Mouse (Mus musculus) embryonic facial prominence, embryonic 13.5 days (tissue): ENCODE results near the gene Ntm. TPM values are rescaled to one million over a fixed set of nuclear protein-coding genes. Genes with fewer than 3 reads are reported as not detected.
A peak's percentile ranks its signal among the peaks of the same experiment; 100 is the strongest.

Source experiments
- ATAC-seq: fragments of 200-750 bp; cut with Nextera tagmentation; 2 replicates; pipeline ENCODE4 v1.8.0; 2017; ENCODE audit warnings: low read depth; ENCODE audit not compliant: insufficient number of reproducible peaks, insufficient read depth, low FRiP score, low TSS enrichment
- H3K27ac ChIP-seq: fragments of 300-500 bp; sonication (generic); 2 replicates; pipeline ENCODE4 v1.5.1; 2015; ENCODE audit warnings: moderate library complexity, mild to moderate bottlenecking, inconsistent platforms
- H3K27me3 ChIP-seq: fragments of 300-500 bp; sonication (generic); 2 replicates; pipeline ENCODE4 v1.6.1; 2015; ENCODE audit warnings: mild to moderate bottlenecking, inconsistent platforms
- H3K36me3 ChIP-seq: fragments of 300-500 bp; sonication (generic); 2 replicates; pipeline ENCODE4 v1.6.1; 2015; ENCODE audit warnings: mild to moderate bottlenecking, inconsistent platforms
- H3K4me1 ChIP-seq: fragments of 300-500 bp; sonication (generic); 2 replicates; pipeline ENCODE4 v1.6.1; 2015; ENCODE audit warnings: inconsistent platforms
- H3K4me2 ChIP-seq: fragments of 300-500 bp; sonication (generic); 2 replicates; pipeline ENCODE4 v1.6.1; 2015; ENCODE audit warnings: moderate library complexity, mild to moderate bottlenecking, inconsistent platforms
- H3K4me3 ChIP-seq: fragments of 300-500 bp; sonication (generic); 2 replicates; pipeline ENCODE4 v1.5.1; 2015; ENCODE audit warnings: mild to moderate bottlenecking, inconsistent platforms
- H3K9ac ChIP-seq: fragments of 300-500 bp; sonication (generic); 2 replicates; pipeline ENCODE4 v1.6.1; 2015; ENCODE audit warnings: mild to moderate bottlenecking, inconsistent platforms
- H3K9me3 ChIP-seq: fragments of 300-500 bp; sonication (generic); 2 replicates; pipeline ENCODE4 v1.6.1; 2016; ENCODE audit warnings: inconsistent platforms
- WGBS: fragments of 180-500 bp; shearing (Covaris S2); methylation state at CpG from one replicate; pipeline ENCODE4 v1.1.7; 2015; ENCODE audit warnings: mixed read lengths; 5-methylcytosine and 5-hydroxymethylcytosine counted together
- polyA plus RNA-seq: library from polyadenylated mRNA; unstranded; fragments of >200 nt; fragmentation: Nextera tagmentation; extraction: Ambion mirVana; gene quantifications from 2 replicates; pipeline ENCODE4 v1.2.1, GENCODE M21; 2015

The Ntm gene
- polyA plus RNA-seq, 1 experiment from 2014 or later: 16.1 TPM

DNA sequence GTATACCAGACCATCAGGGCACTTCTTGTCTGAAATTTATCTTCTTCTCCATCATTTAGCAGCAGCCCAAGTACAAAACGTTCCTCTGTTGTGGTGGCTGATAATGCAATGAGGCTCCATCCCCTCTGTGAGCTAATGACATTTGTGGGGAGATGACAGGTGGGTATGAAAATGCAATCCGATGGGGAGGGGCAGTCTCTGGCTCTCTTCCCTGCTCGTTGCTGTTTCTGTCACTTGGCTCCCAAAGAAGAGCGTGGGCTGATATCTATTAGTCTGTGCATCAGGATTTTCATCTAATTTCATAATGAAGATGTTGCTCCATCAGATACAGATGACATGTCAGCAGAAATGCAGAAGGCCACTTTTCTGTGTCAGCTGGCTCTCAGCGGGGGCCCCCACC lies 523.5 kb downstream of the Ntm start:
- H3K4me1 ChIP-seq: peaks cover 4% of the 10 kb centered on the region
- WGBS: 67% methylated on average over 5 of the region's 5 CpGs
- no peaks in the 10 kb centered on the region for H3K9me3 ChIP-seq
- no peak for ATAC-seq
- no peaks in the 10 kb centered on the region; the same call in 1 of the 2 replicates for H3K27me3 ChIP-seq
- H3K9ac ChIP-seq: no peak overlapping the region
- H3K27ac ChIP-seq: no peak overlapping the region
- no peaks in the 10 kb centered on the region for H3K36me3 ChIP-seq
- H3K4me2 ChIP-seq: no peak overlapping the region
- H3K4me3 ChIP-seq: no peak overlapping the region

DNA sequence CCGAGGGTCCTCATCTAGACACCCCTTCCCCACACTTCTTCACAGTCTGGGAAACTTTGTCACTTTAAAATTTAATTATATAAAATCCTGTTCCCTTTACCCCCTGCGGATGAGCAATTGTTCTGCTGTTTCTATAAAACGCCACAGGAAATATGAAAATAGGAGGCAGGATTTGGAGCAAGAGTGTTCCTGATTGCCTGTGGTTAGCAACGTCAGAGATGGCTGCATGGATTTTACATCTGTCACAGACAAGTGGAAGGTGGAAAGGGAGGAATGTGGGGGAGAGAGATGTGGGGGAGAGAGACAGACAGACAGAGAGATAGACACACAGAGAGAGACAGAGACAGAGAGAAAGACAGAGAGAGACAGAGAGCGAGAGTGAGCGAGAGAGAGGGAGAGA lies 528.3 kb downstream of the Ntm start:
- no peaks in the 10 kb centered on the region for H3K36me3 ChIP-seq
- no peak overlapping the region for H3K9ac ChIP-seq
- ATAC-seq: no peak
- no peak overlapping the region for H3K4me2 ChIP-seq
- 36% methylated on average over 6 of the region's 6 CpGs for WGBS
- H3K27me3 ChIP-seq: peaks cover 5% of the 10 kb centered on the region; the same call in 1 of the 2 replicates
- no peak overlapping the region for H3K27ac ChIP-seq
- no peaks in the 10 kb centered on the region for H3K9me3 ChIP-seq
- H3K4me1 ChIP-seq: peaks cover 16% of the 10 kb centered on the region
- no peak overlapping the region for H3K4me3 ChIP-seq

DNA sequence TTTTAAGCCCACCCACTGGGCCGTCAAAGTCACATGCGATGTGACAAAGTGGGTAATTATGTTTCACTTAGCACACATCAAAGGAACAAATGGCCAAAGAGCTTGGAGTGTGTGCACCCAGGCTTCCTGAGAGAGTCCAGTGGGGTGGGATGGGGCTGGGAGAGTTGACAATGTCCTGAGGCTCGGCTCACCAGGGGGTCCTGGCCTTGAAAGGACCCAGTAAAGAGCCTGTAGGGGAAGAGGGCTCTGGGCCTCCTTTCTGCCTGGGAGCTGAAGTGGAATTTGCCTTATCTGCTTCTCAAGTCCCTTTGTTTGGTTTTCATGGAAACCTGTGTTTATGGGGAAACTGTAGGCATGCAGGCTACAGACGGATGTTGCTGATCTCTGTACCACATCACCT lies 529.0 kb downstream of the Ntm start:
- Histone ChIP-seq H3K27me3 (peaks cover 5% of the 10 kb centered on the region; the same call in 1 of the 2 replicates), H3K4me3 (no peak overlapping the region), H3K4me2 (no peak overlapping the region), H3K27ac (no peak overlapping the region), H3K9me3 (no peaks in the 10 kb centered on the region), H3K4me1 (peaks cover 21% of the 10 kb centered on the region), H3K36me3 (no peaks in the 10 kb centered on the region), H3K9ac (no peak overlapping the region)
- 13% methylated on average over 4 of the region's 4 CpGs for WGBS
- ATAC-seq: no peak

DNA sequence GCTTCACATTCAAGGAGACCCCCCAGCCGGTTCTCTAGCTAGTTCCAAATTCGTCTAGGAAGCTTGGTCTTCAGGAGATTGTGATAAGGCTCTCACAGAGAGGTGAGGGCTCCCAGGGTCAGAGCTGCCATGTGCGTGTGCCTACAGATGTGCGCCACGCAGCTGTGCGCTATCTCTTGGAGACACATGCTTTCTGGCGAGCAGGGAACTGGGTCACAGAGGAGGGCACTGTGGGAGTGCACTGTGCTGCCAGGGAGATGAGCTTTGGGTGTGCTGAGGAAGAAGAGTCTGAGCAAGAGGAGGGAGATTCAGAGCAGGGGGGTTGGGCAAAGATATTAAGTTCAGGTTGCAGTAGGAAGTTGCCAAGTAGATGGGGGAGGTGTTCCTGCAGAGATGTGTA lies 529.8 kb downstream of the Ntm start:
- no peaks in the 10 kb centered on the region for H3K36me3 ChIP-seq
- no peak overlapping the region for H3K4me2 ChIP-seq
- H3K9me3 ChIP-seq: no peaks in the 10 kb centered on the region
- H3K4me3 ChIP-seq: no peak overlapping the region
- WGBS: 57% methylated on average over 7 of the region's 7 CpGs
- no peak for ATAC-seq
- H3K27ac ChIP-seq: no peak overlapping the region
- H3K4me1 ChIP-seq: peaks cover 26% of the 10 kb centered on the region
- H3K27me3 ChIP-seq: peaks cover 5% of the 10 kb centered on the region; the same call in 1 of the 2 replicates
- H3K9ac ChIP-seq: no peak overlapping the region

DNA sequence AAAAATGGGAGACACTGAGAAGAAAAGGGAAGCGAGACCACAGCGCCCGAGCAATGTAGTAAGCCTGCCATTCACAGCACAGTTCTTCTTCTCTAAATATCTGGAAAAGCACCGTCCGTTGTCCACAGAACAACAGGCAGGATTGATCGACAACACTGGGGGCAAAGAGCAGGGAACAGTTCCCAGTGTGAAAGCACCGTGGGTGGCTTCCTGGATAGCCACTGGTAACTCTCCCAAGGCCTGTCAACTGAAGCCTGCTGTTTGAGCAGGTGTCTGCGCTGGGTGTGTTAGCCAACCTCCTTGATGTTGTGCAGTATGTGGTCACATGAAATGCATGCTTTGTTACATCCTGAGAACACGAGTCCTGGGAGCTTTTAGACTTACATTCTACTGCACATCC lies 531.4 kb downstream of the Ntm start:
- Histone ChIP-seq H3K4me1 (peaks cover 29% of the 10 kb centered on the region), H3K27ac (no peak overlapping the region), H3K9me3 (no peaks in the 10 kb centered on the region), H3K4me2 (no peak overlapping the region), H3K4me3 (no peak overlapping the region), H3K27me3 (0 out of 2 replicates have a peak, but pooled peaks cover 5% of the 10 kb centered on the region), H3K9ac (no peak overlapping the region), H3K36me3 (no peaks in the 10 kb centered on the region)
- no peak for ATAC-seq
- WGBS: 81% methylated on average over 9 of the region's 9 CpGs

DNA sequence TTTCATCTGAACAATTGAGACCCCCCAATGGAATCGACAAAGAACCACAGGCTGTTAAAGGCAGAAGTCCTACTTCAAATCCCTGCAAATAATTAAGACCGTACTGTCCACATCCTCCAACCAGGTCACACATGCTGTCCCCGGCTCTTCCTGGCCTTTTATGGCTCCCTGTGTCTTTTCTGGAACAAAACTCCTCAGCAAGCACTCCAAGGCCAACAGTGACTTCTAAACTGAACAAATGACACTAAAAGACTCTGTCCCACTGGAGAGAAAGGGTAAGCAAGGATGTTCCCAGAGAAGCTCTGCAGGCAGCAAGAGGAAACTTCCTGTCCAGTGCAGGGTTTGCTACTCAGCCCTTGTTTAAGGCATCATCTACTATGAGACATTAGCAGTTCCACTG lies 532.8 kb downstream of the Ntm start:
- H3K4me2 ChIP-seq: no peak overlapping the region
- 0 out of 2 replicates have a peak, but pooled peaks cover 5% of the 10 kb centered on the region for H3K27me3 ChIP-seq
- ATAC-seq: no peak
- H3K27ac ChIP-seq: no peak overlapping the region
- WGBS: 62% methylated on average over 3 of the region's 3 CpGs
- peaks cover 29% of the 10 kb centered on the region for H3K4me1 ChIP-seq
- H3K4me3 ChIP-seq: no peak overlapping the region
- H3K36me3 ChIP-seq: no peaks in the 10 kb centered on the region
- no peak overlapping the region for H3K9ac ChIP-seq
- no peaks in the 10 kb centered on the region for H3K9me3 ChIP-seq

DNA sequence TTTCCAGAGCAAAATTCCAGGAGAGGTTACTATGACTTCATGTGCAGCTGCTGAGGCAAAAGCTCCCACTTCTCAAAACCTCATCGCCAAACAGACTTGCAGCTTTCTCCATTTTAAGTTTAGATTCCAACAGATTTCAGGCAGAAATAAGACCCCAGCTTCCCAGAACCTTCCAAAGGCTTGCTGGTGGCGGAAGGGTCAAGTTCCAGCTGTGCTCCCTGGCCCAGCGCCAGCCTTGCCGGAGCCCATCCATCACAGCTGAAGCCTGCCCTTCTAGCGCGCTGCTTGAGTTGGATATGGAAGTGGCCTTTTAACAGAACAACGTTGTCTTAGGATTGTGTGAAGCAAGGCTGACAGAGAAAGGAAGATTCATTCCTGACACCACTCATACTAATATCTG lies 534.6 kb downstream of the Ntm start:
- Histone ChIP-seq H3K4me2 (peak overlapping the region; percentile 30), H3K27me3 (0 out of 2 replicates have a peak, but pooled peaks cover 5% of the 10 kb centered on the region), H3K27ac (no peak overlapping the region), H3K4me3 (no peak overlapping the region), H3K36me3 (no peaks in the 10 kb centered on the region), H3K9me3 (no peaks in the 10 kb centered on the region), H3K9ac (no peak overlapping the region), H3K4me1 (peaks cover 16% of the 10 kb centered on the region; the same call in 1 of the 2 replicates)
- no peak for ATAC-seq
- WGBS: 15% methylated on average over 7 of the region's 7 CpGs

DNA sequence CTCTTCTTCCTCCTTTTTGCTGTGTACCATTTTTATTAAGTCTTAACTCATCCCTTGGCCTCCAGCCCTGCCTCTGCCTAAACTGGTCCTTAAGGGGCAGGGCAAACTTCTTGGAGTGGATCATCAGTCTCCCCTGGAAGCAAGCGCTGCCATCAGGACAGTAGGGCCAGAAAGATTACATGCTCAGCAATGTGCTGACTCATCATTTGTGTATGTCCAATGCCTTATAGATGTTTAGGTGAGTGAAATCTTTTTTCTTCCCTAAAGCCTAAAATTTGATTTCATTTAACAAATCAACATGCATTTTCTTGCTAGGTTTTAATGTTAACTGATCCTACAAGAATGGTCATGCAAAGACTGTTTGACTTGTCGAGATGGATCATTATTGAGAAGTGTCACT lies 536.7 kb downstream of the Ntm start:
- WGBS: 81% methylated on average over 2 of the region's 2 CpGs
- H3K4me3 ChIP-seq: no peak overlapping the region
- H3K27ac ChIP-seq: no peak overlapping the region
- ATAC-seq: no peak
- peaks cover 13% of the 10 kb centered on the region; the same call in 1 of the 2 replicates for H3K4me1 ChIP-seq
- no peak overlapping the region for H3K4me2 ChIP-seq
- H3K9ac ChIP-seq: no peak overlapping the region
- no peaks in the 10 kb centered on the region for H3K36me3 ChIP-seq
- H3K9me3 ChIP-seq: no peaks in the 10 kb centered on the region
- 0 out of 2 replicates have a peak, but pooled peaks cover 5% of the 10 kb centered on the region for H3K27me3 ChIP-seq

DNA sequence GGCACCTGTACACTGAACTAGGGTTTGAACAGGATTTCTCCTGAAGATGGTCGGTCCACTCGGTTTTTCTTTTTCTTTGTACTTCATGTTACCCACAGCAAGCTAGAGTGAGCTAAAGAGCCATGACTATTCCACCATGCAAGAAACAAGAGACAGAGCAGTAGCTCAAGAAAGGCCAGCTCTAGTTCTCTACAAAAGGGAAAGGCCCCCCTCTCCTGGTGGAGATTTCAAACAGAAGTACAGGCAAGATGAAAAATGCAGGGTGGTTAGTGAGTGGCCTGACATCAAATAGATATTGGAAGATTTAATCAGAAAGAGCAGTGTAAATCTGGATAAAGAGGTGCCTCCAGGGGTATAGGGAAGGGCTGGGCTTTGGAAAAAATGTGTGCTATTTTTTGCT lies 547.4 kb downstream of the Ntm start:
- Histone ChIP-seq H3K27me3 (peaks cover 33% of the 10 kb centered on the region), H3K9ac (no peak overlapping the region), H3K36me3 (no peaks in the 10 kb centered on the region), H3K4me3 (no peak overlapping the region), H3K4me2 (no peak overlapping the region), H3K4me1 (peaks cover 11% of the 10 kb centered on the region), H3K27ac (no peak overlapping the region), H3K9me3 (no peaks in the 10 kb centered on the region)
- ATAC-seq: no peak
- WGBS: 61% methylated on average over 2 of the region's 2 CpGs

DNA sequence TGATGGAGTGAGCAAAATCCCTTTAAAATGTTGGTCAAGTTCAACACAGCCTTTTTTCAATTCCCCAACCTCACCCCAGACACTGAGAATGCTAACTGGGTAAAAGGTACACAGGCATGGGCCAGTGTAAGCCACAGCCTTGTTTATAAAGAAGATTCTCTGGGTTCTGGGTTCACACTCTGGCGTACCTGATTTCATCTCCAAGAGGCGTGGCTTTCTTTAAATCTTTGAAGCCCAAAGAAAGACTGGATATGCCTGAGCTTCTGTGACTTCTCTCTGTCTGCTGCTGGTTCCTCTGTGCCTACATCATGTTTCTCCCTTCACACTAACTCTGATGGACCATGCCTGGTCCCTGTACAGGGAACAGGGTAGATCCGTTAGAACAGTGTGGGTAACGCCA lies 549.8 kb downstream of the Ntm start:
- ATAC-seq: no peak
- Histone ChIP-seq H3K4me3 (no peak overlapping the region), H3K4me1 (peaks cover 11% of the 10 kb centered on the region), H3K9me3 (no peaks in the 10 kb centered on the region), H3K27me3 (peaks cover 46% of the 10 kb centered on the region), H3K36me3 (no peaks in the 10 kb centered on the region), H3K9ac (no peak overlapping the region), H3K27ac (no peak overlapping the region), H3K4me2 (peak overlapping the region; percentile 96)
- WGBS: 63% methylated on average over 4 of the region's 4 CpGs

DNA sequence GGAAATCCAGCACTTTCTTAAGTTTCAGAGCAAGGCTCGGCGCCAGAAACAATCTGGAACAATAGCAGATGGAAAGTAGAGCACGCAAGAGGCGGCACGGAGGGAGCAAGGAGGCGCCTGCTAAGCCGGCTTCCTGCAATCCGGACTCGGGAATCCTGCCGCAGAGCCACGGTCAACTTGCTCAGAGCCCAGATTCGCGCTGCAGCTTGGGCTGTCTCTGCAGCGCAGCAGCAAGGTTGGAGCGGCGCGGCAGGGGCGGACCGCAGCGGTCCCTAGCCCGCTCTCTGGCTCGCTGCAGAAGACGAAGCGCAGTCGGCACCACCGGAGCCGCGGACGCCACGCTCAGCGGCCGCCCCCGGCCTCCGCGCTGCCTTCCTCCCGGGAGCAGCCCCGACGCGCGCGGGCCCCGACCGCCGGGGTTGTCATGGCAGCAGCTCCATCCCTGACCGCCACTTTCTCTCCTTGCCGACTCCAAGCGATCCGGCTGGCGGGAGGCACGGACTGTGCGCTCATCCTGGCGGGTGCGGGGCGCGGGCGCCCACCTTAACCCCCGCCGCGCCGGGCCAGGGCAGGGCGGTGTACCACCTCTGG lies 550.7 kb downstream of the Ntm start:
- peak; percentile 73 for ATAC-seq
- Histone ChIP-seq H3K4me1 (peaks cover 11% of the 10 kb centered on the region), H3K9ac (peak overlapping the region; percentile 70), H3K4me2 (peak overlapping the region; percentile 96), H3K36me3 (no peaks in the 10 kb centered on the region), H3K27ac (peak overlapping the region; percentile 69), H3K9me3 (no peaks in the 10 kb centered on the region), H3K27me3 (peaks cover 46% of the 10 kb centered on the region), H3K4me3 (peak overlapping the region; percentile 58)
- under 1% methylated on average over 59 of the region's 61 CpGs for WGBS

DNA sequence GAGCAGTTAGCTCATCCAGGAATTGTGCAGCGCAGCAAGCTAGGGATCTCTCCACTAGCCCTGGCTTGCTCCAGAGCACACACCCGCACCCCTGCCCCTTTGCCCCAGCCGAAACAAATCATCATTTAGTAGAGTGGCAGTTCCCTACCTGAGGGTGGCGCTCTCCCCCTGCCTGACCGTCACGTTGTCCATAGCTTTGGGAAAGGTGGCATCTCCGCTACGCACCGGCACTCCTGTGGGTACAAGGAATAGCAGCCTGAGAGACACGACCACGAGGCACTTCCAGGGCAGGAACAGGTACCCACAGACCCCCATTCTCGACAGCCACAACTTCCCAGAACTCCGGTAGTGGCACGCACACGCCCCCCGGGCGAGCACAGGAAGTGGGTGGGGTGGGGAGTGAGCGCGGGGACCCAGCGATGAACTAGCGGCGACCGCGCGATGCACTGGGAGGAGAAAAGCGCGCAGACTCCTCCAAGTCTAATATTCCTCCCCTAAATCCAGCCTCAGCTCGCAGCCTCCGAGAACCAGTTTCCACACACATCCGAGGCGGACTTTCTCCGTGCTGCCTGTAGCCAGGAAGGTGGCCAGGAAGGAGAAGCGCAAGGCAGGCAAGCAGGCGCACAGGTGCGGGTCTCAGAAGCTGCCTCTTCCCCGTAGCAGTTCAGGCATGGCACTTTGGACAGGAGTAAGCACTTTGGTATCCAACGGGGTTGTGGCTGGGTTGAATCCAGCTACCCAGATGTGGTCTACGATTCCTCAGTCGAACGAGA lies 551.3 kb downstream of the Ntm start:
- no peaks in the 10 kb centered on the region for H3K36me3 ChIP-seq
- peaks cover 11% of the 10 kb centered on the region for H3K4me1 ChIP-seq
- H3K27ac ChIP-seq: peak overlapping the region; percentile 69
- H3K4me3 ChIP-seq: peak overlapping the region; percentile 58
- H3K27me3 ChIP-seq: peaks cover 45% of the 10 kb centered on the region
- peak overlapping the region; percentile 70 for H3K9ac ChIP-seq
- peak; percentile 39; the same call in 1 of the 2 replicates for ATAC-seq
- peak overlapping the region; percentile 96 for H3K4me2 ChIP-seq
- under 1% methylated on average over 40 of the region's 40 CpGs for WGBS
- H3K9me3 ChIP-seq: no peaks in the 10 kb centered on the region
